Mouse (Mus musculus): Measurements from ENCODE around the gene Grn. TPM values are rescaled to one million over a fixed set of nuclear protein-coding genes. Genes with fewer than 3 reads are reported as not detected.
"Not testable (repeated sequence)": the region's sequence is repeated elsewhere in the genome, so short reads cannot be mapped to it uniquely, and the experiment has no call there.

The Grn gene
- total RNA-seq, 2 experiments from 2014 or later: 57.2 to 63.7 TPM

- DNase-seq: no peak
- intact Hi-C loops (cut with DNase I; ENCODE audit: low total_unique reads): no loop called here
These were observed 31.0 kb upstream of the Grn start for GRCm38 (mm10) chr11:102399107-102399506.

DNA sequence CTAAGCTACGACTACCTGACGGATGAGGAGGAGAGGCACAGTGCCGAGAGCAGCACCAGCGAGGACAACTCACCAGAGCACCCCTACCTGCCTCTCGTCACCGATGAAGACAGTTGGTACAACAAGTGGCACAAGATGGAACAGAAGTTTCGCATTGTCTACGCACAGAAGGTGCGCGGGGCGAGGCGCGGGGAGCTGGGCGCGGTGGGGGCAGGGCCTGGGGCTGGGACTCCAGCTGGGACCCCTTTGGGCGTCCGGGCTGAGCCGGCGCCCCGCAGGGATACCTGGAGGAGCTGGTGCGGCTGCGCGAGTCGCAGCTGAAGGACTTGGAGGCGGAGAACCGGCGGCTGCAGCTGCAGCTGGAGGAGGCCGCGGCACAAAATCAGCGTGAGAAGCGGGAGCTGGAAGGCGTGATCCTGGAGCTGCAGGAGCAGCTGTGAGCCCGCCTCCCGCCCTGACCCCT lies 30.5 kb upstream of the Grn start:
- intact Hi-C loops (cut with DNase I; ENCODE audit: low total_unique reads): loop anchor here (5.0 kb wide), 1 partner anchor 72 kb away; no protein-coding TSS in a partner anchor
- peak; percentile 54 for DNase-seq

- DNase-seq: no peak
- intact Hi-C loops (cut with DNase I; ENCODE audit: low total_unique reads): loop anchor here (5.0 kb wide), 1 partner anchor 73 kb away; no protein-coding TSS in a partner anchor
These were observed 29.5 kb upstream of the Grn start for GRCm38 (mm10) chr11:102400513-102401084.

- no peak for DNase-seq
- intact Hi-C loops (cut with DNase I; ENCODE audit: low total_unique reads): loop anchor here (5.0 kb wide), 1 partner anchor 75 kb away; no protein-coding TSS in a partner anchor
These were observed 28.1 kb upstream of the Grn start for GRCm38 (mm10) chr11:102401898-102402500.

DNA sequence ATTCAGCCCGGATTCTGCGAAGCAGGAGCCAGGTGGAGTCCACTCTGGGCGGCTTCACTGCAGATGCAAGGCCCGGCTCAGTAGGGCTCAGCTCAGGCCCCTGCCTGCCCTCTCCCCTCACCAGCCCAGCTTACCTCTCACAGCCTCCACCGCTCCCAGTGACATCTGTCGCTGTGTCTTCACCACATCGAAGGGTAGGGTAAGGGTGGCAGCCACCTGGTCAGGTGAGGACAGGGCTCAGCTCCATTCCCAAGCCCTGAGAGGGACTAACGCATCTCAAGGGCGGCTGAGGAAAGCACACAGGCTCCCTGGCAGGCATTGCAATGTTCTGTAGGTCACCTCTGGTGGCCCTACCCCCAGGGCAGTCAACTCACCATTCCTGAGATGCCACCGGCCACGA lies 26.5 kb upstream of the Grn start:
- no peak for DNase-seq
- intact Hi-C loops (cut with DNase I; ENCODE audit: low total_unique reads): loop anchor here (5.0 kb wide), 1 partner anchor 76 kb away; no protein-coding TSS in a partner anchor

DNA sequence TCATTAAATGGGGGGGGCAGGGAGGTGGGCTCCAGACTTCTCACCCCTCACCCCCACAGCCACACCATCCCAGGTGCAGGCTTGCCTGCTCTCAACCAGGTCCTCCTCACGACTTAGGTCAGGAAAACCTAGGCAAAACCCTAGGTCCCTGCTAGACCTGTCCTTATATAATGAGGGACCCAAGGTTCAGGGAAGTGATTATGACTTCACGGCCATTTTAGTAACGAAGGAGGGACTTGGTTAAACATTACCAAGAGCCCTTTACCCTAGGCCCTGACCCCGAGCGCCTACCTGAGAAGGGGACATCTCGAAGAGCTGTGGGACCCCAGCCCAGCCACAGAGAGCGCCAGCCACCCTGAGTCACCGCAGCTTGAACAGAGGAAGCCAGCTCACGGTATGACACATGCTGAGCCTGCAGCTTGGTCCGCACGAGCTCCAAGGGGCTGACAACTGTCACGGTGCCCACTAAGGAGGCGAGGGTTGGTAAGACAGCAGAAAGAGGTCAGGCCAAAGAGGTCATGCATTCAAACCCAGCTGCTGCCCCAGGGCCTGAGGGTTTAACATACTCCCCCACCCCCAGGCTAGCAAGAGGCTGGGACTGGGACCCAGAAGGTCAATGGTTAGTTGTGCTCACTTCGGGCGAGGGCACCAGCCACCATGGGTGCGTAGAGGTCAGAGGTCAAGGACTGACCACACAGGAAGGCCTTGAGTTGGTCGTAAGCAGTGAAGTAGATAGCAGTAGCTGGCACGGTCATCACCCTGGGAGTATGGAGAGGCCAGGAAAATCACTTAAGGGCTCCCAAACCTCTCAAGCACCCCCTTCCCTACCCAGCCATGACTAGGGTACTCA lies 25.7 kb upstream of the Grn start:
- no peak for DNase-seq
- intact Hi-C loops (cut with DNase I; ENCODE audit: low total_unique reads): loop anchor here (5.0 kb wide), 1 partner anchor 77 kb away; no protein-coding TSS in a partner anchor

DNA sequence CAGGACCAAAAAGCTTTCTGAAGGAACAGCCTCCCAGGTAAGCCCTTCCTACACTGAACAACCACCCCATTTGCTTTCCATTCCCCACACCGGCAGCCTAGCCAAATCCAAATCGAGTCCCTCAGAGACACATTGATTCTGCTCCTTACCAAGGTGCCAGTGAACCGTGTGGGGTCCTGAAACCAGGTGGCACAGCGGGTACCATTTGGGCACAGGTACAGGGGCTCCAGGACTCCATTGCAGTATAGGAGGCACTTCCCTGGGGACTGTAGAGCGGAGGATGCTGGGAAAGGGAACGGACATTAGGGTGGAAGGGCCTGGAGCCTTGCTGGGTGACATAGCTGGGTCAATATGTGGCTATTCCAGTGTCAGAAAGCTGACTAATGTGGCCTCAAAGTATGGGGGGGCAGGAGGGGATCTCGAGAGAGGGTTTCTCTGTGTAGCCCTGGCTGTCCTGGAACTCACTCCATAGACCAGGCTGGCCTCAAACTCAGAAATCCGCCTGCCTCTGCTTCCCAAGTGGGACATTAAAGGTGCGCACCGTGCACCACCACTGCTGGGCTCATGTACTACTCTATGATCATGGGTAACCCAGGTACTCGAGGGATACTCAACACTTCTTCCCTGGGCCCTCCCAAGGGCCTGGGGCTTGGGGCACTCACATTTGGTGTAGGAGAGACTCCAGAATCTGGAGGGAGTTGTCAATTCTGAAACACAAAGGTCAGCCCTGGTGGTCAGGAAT lies 24.4 kb upstream of the Grn start:
- DNase-seq: no peak

GRCm38 (mm10) chr11:102406401-102406800 lies 23.7 kb upstream of the Grn start:
- intact Hi-C loops (cut with DNase I; ENCODE audit: low total_unique reads): no loop called here
- DNase-seq: no peak

More for the DNA sequence above, 24.4 kb upstream of the Grn start:
- intact Hi-C loops (cut with DNase I; ENCODE audit: low total_unique reads): no loop called here

DNA sequence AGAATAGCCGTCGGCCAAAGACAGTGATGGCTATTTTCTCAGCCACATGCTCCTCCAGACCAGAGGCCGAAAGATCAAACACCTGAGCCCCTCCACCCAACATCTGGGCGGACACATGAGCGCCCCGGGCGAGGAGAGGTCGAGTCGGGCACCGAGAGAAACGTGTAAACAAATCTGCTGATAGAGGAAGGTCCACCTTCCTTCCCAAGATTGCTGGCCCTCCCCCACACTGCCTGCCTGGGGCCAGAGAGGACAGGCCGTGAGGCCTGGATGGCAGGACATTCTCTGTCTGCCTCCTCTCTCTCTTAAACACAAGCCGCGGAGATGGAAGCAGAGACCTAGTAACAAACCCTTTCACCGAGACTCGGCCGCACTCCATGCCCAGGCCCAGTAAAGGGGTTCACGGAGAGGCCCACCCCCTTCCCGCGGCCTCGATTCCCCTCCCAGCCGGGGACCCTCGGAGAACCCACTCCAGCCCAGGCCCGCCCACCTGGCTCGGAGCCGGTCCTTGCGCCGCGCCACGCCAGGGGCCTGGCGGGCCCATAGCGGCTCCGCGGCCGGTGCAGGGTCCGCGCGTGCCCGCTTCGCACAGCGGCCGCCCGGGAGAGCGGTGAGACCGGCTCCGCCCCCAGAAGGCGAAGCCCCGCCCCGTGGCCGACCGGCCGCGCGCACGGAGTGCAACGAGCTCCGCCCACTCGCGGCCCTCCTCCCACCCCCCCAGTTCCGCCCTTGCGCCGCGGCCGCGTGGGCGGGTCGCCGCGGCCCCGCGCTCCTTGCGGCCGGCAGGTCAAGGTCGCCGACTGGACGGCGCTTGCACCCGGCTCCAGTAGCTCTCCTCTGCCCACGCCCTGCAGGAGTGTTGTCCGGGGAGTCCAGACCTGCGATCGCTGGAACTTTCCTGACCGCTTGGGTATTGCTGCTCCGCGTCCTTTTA lies 22.9 kb upstream of the Grn start:
- DNase-seq: peak; percentile 95
- intact Hi-C loops (cut with DNase I; ENCODE audit: low total_unique reads): no loop called here

- DNase-seq: no peak
- intact Hi-C loops (cut with DNase I; ENCODE audit: low total_unique reads): no loop called here
These were observed 22.3 kb upstream of the Grn start, which contains the start of gene Slc25a39 for GRCm38 (mm10) chr11:102407834-102408215. Gene Slc25a39, minus strand, starts transcription at chr11:102407946.

DNA sequence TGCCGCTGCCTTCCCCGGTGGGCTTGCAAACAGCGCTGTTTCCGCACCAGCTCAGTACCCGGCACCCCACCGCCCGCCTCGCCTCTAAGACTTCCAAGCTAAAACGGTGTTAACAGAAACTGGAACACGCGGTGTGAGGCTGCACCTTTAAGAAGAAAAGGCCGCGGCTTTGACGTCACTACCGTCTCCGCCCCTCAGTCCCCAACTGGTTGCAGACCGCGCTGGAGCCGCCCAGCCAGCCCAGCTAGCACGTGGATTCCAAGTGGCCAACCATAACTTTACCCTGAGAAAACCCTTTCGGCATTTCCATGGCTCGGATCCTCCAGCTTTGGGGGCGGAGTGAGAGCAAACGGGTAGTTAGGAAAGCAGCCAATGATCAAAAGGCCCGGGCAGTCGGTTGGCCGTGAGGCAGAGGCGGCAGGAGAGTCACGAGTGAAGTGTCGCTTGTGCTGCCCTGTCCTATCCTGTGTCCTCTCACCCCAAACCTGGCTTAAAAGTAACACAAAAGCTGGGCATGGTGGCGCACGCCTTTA lies 21.7 kb upstream of the Grn start:
- intact Hi-C loops (cut with DNase I; ENCODE audit: low total_unique reads): no loop called here
- DNase-seq: peak; percentile 98

- intact Hi-C loops (cut with DNase I; ENCODE audit: low total_unique reads): no loop called here
These were observed 21.0 kb upstream of the Grn start for GRCm38 (mm10) chr11:102408888-102409794.

DNA sequence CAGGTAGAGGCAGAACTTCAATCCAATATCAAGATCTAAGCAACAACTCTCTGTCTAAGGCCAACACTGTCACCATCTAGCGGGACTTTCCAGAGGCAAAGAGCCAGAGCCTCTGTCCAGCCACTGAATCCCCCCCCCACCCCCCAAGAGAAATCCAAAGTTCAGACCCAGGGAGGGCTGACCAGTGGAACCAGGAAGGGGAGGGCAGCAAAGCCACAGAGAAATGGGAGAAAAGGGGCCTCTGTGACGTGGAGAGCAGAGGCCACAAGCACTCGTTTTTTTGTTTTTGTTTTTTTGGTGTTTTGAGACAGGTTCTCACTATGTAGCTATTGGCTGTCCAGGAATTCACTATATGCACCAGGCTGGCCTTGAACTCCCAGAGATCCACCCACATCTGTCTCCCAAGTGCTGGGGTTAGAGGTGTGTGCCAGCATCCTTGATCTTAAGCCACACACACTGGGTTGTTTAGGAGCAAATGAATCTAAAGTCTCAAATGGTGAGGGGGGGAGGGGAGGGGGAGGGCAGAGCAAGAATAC lies 20.3 kb upstream of the Grn start:
- intact Hi-C loops (cut with DNase I; ENCODE audit: low total_unique reads): loop anchor here (5.0 kb wide), 1 partner anchor 98 kb away; no protein-coding TSS in a partner anchor

More at GRCm38 (mm10) chr11:102408888-102409794, 21.0 kb upstream of the Grn start:
- DNase-seq: no peak

DNA sequence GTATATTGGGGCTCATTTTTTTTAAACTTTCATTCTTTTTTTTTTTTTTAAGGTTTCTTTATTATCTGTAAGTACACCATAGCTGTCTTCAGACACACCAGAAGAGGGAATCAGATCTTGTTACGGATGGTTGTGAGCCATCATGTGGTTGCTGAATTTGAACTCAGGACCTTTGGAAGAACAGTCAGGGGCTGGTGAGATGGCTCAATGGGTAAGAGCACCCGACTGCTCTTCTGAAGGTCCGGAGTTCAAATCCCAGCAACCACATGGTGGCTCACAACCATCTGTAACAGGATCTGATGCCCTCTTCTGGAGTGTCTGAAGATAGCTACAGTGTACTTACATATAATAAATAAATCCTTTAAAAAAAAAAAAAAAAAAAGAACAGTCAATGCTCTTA lies 19.8 kb upstream of the Grn start:
- intact Hi-C loops (cut with DNase I; ENCODE audit: low total_unique reads): loop anchor here (5.0 kb wide), 1 partner anchor 98 kb away; no protein-coding TSS in a partner anchor

More for the DNA sequence above, 20.3 kb upstream of the Grn start:
- DNase-seq: no peak

GRCm38 (mm10) chr11:102411061-102411460 lies 19.1 kb upstream of the Grn start:
- no peak for DNase-seq
- intact Hi-C loops (cut with DNase I; ENCODE audit: low total_unique reads): loop anchor here (5.0 kb wide), 1 partner anchor 99 kb away; no protein-coding TSS in a partner anchor

More for the DNA sequence above, 19.8 kb upstream of the Grn start:
- DNase-seq: not testable (repeated sequence)

- peak; percentile 91 for DNase-seq
- intact Hi-C loops (cut with DNase I; ENCODE audit: low total_unique reads): loop anchor here (5.0 kb wide), 1 partner anchor 99 kb away; no protein-coding TSS in a partner anchor
These were observed 18.4 kb upstream of the Grn start for GRCm38 (mm10) chr11:102411704-102412103.

All from gastrocnemius, postnatal 14 days (tissue).